In genomic region chr6:148944344-148944766, GRCm38 (mm10) we compare ENCODE assay signal across 8 mouse cellular contexts. TPM values are rescaled to one million over a fixed set of nuclear protein-coding genes. Genes with fewer than 3 reads are reported as not detected.
DNase-seq lines count a peak whose midpoint lies in the region; ATAC-seq and TF ChIP-seq lines count a peak whose summit lies in the region.

No protein-coding gene starts in this region.

- TF ChIP-seq POLR2A in cerebellum, adult 2 months (IDR thresholded peaks at IDR 0.05; ENCODE audit: borderline replicate concordance, insufficient read depth, low read length), result no peak
- TF ChIP-seq POLR2A in spleen, adult 2 months (IDR thresholded peaks at IDR 0.05; ENCODE audit: low read depth, low read length), result no peak

- 2% methylated on average over 29 of the region's 30 CpGs for WGBS in cerebellum, adult 2 months
- WGBS in spleen, adult 2 months, result 2% methylated on average over 30 of the region's 30 CpGs
- WGBS in intestine, postnatal 0 days, result 1% methylated on average over 29 of the region's 30 CpGs
- under 1% methylated on average over 30 of the region's 30 CpGs for WGBS in neural tube, embryonic 14.5 days

- H3K4me1 ChIP-seq in cerebellum, adult 2 months (ENCODE audit: control insufficient read depth, insufficient read depth, low read length), result no peaks in the 10 kb centered on the region
- peaks cover 2% of the 10 kb centered on the region for H3K4me1 ChIP-seq in spleen, adult 2 months (ENCODE audit: control insufficient read depth, insufficient read depth, insufficient read length)
- H3K4me1 ChIP-seq in intestine, postnatal 0 days (replicated peaks; ENCODE audit: control insufficient read depth, insufficient read depth, low read length), result 0 out of 2 replicates have a peak, but pooled peaks cover 3% of the 10 kb centered on the region
- H3K4me1 ChIP-seq in neural tube, embryonic 14.5 days (ENCODE audit: control insufficient read depth, insufficient read depth, low read length), result peaks cover 9% of the 10 kb centered on the region; the same call in 1 of the 2 replicates

- no peak overlapping the region for H3K27ac ChIP-seq in cerebellum, adult 2 months (ENCODE audit: insufficient read depth, low read length)
- peak overlapping the region; percentile 65 for H3K27ac ChIP-seq in spleen, adult 2 months (ENCODE audit: insufficient read depth, low read length)
- H3K27ac ChIP-seq in intestine, postnatal 0 days (ENCODE audit: low read depth, low read length), result peak overlapping the region; percentile 95
- 0 out of 2 replicates have a peak overlapping the region, but pooled peaks have one; percentile 60 for H3K27ac ChIP-seq in neural tube, embryonic 14.5 days (ENCODE audit: low read depth, low read length)

- TF ChIP-seq CTCF in cerebellum, adult 2 months (IDR thresholded peaks at IDR 0.05; ENCODE audit: borderline replicate concordance, insufficient read depth, low read depth, low read length), result no peak
- no peak for TF ChIP-seq CTCF in spleen, adult 2 months (IDR thresholded peaks at IDR 0.05; ENCODE audit: extremely low read depth, insufficient read depth, insufficient read length, insufficient replicate concordance)
- no peak for TF ChIP-seq CTCF in intestine, postnatal 0 days (IDR thresholded peaks at IDR 0.05; ENCODE audit: low read depth)

- peak overlapping the region; percentile 87 for H3K9ac ChIP-seq in intestine, postnatal 0 days (ENCODE audit: low read depth, low read length)
- H3K9ac ChIP-seq in neural tube, embryonic 14.5 days (replicated peaks; ENCODE audit: low read depth, low read length), result peak overlapping the region; percentile 78

- H3K4me2 ChIP-seq in intestine, postnatal 0 days (replicated peaks; ENCODE audit: low read depth), result peak overlapping the region; percentile 91
- peak overlapping the region; percentile 76 for H3K4me2 ChIP-seq in neural tube, embryonic 14.5 days (ENCODE audit: low read depth, low read length)

- 0 out of 2 replicates have a peak, but pooled peaks cover 2% of the 10 kb centered on the region for H3K27me3 ChIP-seq in cerebellum, adult 2 months (ENCODE audit: control insufficient read depth, insufficient read depth, low read length)
- no peaks in the 10 kb centered on the region for H3K27me3 ChIP-seq in spleen, adult 2 months (ENCODE audit: control insufficient read depth, insufficient read depth, low read length)
- no peaks in the 10 kb centered on the region for H3K27me3 ChIP-seq in intestine, postnatal 0 days (replicated peaks; ENCODE audit: control insufficient read depth, insufficient read depth, low read length)
- H3K27me3 ChIP-seq in neural tube, embryonic 14.5 days (ENCODE audit: control insufficient read depth, insufficient read depth, low read length), result no peaks in the 10 kb centered on the region

- ATAC-seq in intestine, postnatal 0 days, result peak; percentile 56
- ATAC-seq in neural tube, embryonic 14.5 days (ENCODE audit: low read depth), result no peak; the same call in 1 of the 2 replicates

- no peaks in the 10 kb centered on the region for H3K36me3 ChIP-seq in spleen, adult 2 months (ENCODE audit: control insufficient read depth, insufficient read depth, low read length)
- no peaks in the 10 kb centered on the region for H3K36me3 ChIP-seq in intestine, postnatal 0 days (ENCODE audit: control insufficient read depth, insufficient read depth)
- H3K36me3 ChIP-seq in neural tube, embryonic 14.5 days (ENCODE audit: control insufficient read depth, insufficient read depth, low read length), result no peaks in the 10 kb centered on the region

- peak overlapping the region; percentile 72 for H3K4me3 ChIP-seq in cerebellum, adult 2 months (replicated peaks; ENCODE audit: insufficient read depth, low read depth, low read length)
- peak overlapping the region; percentile 86 for H3K4me3 ChIP-seq in spleen, adult 2 months (ENCODE audit: extremely low read depth, insufficient read depth, insufficient read length)
- H3K4me3 ChIP-seq in intestine, postnatal 0 days (ENCODE audit: low read depth, low read length), result peak overlapping the region; percentile 75
- H3K4me3 ChIP-seq in neural tube, embryonic 14.5 days (ENCODE audit: low read depth, low read length), result peak overlapping the region; percentile 90

- no peak for DNase-seq in cerebellum, adult 2 months
- DNase-seq in cerebellum, adult 9-10 months, result no peak
- no peak for DNase-seq in spleen, adult 2 months (ENCODE audit: low read depth in 1 of 2, low spot score in 2 of 2)
- no peak for DNase-seq in spleen, postnatal 4 days (ENCODE audit: low spot score in 2 of 2)
- no peak for DNase-seq in urinary bladder, postnatal 36 days (ENCODE audit: low spot score in 2 of 2)
- DNase-seq in adrenal gland, adult 2 months, result no peak

- H3K9me3 ChIP-seq in intestine, postnatal 0 days (ENCODE audit: control insufficient read depth), result no peaks in the 10 kb centered on the region
- no peaks in the 10 kb centered on the region for H3K9me3 ChIP-seq in neural tube, embryonic 14.5 days (ENCODE audit: control insufficient read depth, low read length)

RNA-seq across cellular contexts. Expression of gene Sinhcaf, which starts 1.9 kb away (rescaled TPM):
- polyA plus RNA-seq in cerebellum, adult 2 months (2012; rRNA removed), result 1.6 and 1.8 TPM in 2 replicates
- polyA plus RNA-seq in spleen, adult 2 months (2012; rRNA removed), result 2.7 and 2.8 TPM in 2 replicates
- 22.2 and 23.0 TPM in 2 replicates for polyA plus RNA-seq in intestine, postnatal 0 days (2015; fragmentation: Nextera tagmentation; extraction: Ambion mirVana)
- 35.5 and 56.0 TPM in 2 replicates for polyA plus RNA-seq in neural tube, embryonic 14.5 days (2014; fragmentation: Nextera tagmentation; extraction: Ambion mirVana)
- total RNA-seq in adrenal gland, adult 2 months (2021), result 10 to 100 TPM; 19.8 to 21.4 TPM
- 1.2 and 1.5 TPM in 2 replicates for polyA plus RNA-seq in adrenal gland, adult 2 months (2012; rRNA removed)

RNA-seq across cellular contexts. Expression of gene Caprin2, which starts 48.3 kb away (rescaled TPM):
- 22.3 and 25.1 TPM in 2 replicates for polyA plus RNA-seq in cerebellum, adult 2 months (2012; rRNA removed)
- polyA plus RNA-seq in spleen, adult 2 months (2012; rRNA removed), result 2.1 and 2.9 TPM in 2 replicates
- polyA plus RNA-seq in intestine, postnatal 0 days (2015; fragmentation: Nextera tagmentation; extraction: Ambion mirVana), result 6.8 and 7.4 TPM in 2 replicates
- 9.1 and 10.2 TPM in 2 replicates for polyA plus RNA-seq in neural tube, embryonic 14.5 days (2014; fragmentation: Nextera tagmentation; extraction: Ambion mirVana)
- total RNA-seq in adrenal gland, adult 2 months (2021), result 10 to 100 TPM; 10.2 to 16.5 TPM
- 4.2 and 6.9 TPM in 2 replicates for polyA plus RNA-seq in adrenal gland, adult 2 months (2012; rRNA removed)
